Mouse (Mus musculus) embryonic fibroblast, embryonic 13.5 days (primary cell): ENCODE results near the gene Dscam. TPM values are rescaled to one million over a fixed set of nuclear protein-coding genes. Genes with fewer than 3 reads are reported as not detected.

ENCODE experiments used
- H3K27ac ChIP-seq: 2 replicates; pipeline ENCODE4 v1.5.1; 2012; ENCODE audit warnings: low read length, control low read depth, inconsistent platforms; ENCODE audit not compliant: insufficient read depth
- H3K4me1 ChIP-seq: 2 replicates; pipeline ENCODE4 v1.6.1; 2011; ENCODE audit warnings: low read length; ENCODE audit not compliant: control insufficient read depth, insufficient read depth
- H3K4me3 ChIP-seq: 2 replicates; pipeline ENCODE4 v1.5.1; 2011; ENCODE audit warnings: mild to moderate bottlenecking, control low read depth, low read length; ENCODE audit not compliant: insufficient read depth
- CTCF ChIP-seq: IDR thresholded peaks from 2 replicates; pipeline ENCODE4 v1.5.1; 2011; ENCODE audit warnings: mild to moderate bottlenecking, control low read depth, low read length, moderate library complexity, borderline replicate concordance; ENCODE audit not compliant: insufficient read depth
- POLR2A ChIP-seq: IDR thresholded peaks from 2 replicates; pipeline ENCODE4 v1.6.1; 2011; ENCODE audit warnings: low read depth, mild to moderate bottlenecking, control low read depth, low read length, moderate library complexity
- polyA plus RNA-seq: library from polyadenylated mRNA; stranded (reverse); fragments of >200 nt; gene quantifications from 2 replicates; pipeline ENCODE4 v1.2.4, GENCODE M21; 2011; ENCODE audit warnings: low read depth; ENCODE audit not compliant: missing spikeins, insufficient read length

Gene Dscam
- polyA plus RNA-seq, 1 experiment = 0.19 TPM

DNA sequence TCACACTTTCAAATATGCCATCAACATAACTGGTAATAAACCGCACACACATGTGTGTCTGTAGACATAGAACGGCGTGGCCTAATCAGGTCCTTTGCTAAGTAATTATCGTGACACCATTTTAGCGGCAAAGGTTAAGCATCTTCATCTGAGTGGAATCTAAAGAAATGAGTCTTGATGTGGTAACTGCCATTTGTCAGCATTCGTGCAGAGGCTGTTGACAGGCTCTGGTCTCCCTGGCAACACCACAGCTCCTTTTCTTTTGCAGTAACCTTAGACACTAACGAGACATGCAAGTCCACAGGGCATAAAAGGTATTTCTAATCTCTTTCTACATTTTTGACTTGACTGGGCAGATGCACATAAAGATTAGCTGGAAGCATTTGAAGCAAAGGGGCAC, 297.8 kb downstream of the Dscam start:
- Histone ChIP-seq H3K27ac (no peak overlapping the region), H3K4me1 (no peaks in the 10 kb centered on the region), H3K4me3 (no peak overlapping the region)
- TF ChIP-seq CTCF (no peak), POLR2A (no peak)

- H3K4me1 ChIP-seq = peaks cover 8% of the 10 kb centered on the region; the same call in 1 of the 2 replicates
- TF ChIP-seq CTCF = no peak
- no peak for TF ChIP-seq POLR2A
Measured at GRCm38 (mm10) chr16:96857571-96857970, 313.0 kb downstream of the Dscam start.

GRCm38 (mm10) chr16:96855060-96855459, 315.5 kb downstream of the Dscam start:
- no peak overlapping the region for H3K4me3 ChIP-seq
- no peak overlapping the region for H3K27ac ChIP-seq
- TF ChIP-seq POLR2A (no peak), CTCF (no peak)
- peaks cover 8% of the 10 kb centered on the region; the same call in 1 of the 2 replicates for H3K4me1 ChIP-seq

More at GRCm38 (mm10) chr16:96857571-96857970, 313.0 kb downstream of the Dscam start:
- peak overlapping the region; percentile 27 for H3K27ac ChIP-seq
- H3K4me3 ChIP-seq = no peak overlapping the region

DNA sequence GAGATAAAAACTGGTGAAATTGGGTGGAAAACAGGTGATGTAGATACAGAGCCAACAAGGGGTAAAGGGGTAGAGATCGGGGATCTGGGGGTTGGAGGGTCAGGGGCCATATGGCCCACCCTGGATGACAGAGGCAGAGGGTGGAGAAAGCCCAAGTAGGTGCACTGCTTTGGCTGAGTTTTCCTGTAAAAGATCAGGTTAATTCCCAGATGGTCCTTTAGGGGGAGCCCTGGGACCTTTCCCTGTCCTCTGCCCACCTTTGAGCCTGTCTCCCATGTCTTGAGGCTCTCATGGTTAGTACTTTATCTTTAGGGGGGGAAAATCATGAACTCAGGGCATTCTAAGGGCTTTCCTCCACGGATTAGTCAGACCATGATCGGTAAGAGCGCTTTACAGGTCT, 318.2 kb downstream of the Dscam start:
- Histone ChIP-seq H3K4me3 (no peak overlapping the region), H3K27ac (no peak overlapping the region), H3K4me1 (peaks cover under 1% of the 10 kb centered on the region; the same call in 1 of the 2 replicates)
- TF ChIP-seq POLR2A (no peak), CTCF (no peak)

DNA sequence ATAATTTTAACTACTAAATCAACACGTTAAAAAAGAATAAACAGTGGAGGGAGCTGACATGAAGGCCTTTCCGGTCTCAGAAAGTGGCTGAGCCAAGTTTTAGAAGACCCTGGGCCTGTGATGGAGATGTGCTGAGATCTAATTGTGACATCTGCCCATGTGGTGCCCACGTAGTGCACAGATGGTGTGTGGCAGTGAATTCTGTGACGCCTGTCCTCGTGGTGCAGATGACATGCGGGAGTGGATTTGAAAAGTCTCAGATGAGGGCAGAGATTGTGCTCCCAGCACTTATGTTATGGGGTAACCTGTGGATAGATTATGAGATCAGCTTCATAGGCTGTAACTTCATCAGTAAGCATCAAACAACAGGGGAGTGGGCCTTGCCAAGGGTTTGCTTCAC, 321.6 kb downstream of the Dscam start:
- Histone ChIP-seq H3K4me1 (no peaks in the 10 kb centered on the region), H3K27ac (no peak overlapping the region), H3K4me3 (no peak overlapping the region)
- no peak for TF ChIP-seq CTCF
- TF ChIP-seq POLR2A = no peak

DNA sequence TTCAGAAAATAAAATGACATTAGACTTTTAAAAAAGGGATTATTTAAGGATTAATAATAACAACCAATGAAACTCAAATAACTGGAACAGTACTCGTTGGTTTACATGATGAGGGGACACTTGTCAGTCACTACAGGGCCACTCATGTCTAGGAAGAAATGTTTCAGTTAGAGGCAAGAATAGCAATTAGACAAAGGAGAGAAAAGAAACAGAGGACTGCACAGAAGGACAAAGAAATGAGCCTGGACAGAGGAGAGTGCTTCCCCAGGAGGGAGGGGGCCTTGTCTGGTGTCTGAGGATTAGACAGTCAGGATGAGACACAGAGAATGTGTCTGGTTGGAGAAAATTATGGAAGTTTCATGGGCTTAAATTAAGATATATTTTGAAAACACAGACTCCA, 324.0 kb downstream of the Dscam start:
- Histone ChIP-seq H3K4me3 (no peak overlapping the region), H3K27ac (no peak overlapping the region), H3K4me1 (peaks cover 3% of the 10 kb centered on the region; the same call in 1 of the 2 replicates)
- no peak for TF ChIP-seq POLR2A
- TF ChIP-seq CTCF = no peak

GRCm38 (mm10) chr16:96846113-96846512, 324.4 kb downstream of the Dscam start:
- TF ChIP-seq CTCF (no peak), POLR2A (no peak)
- H3K27ac ChIP-seq = no peak overlapping the region
- H3K4me3 ChIP-seq = no peak overlapping the region
- peaks cover 3% of the 10 kb centered on the region; the same call in 1 of the 2 replicates for H3K4me1 ChIP-seq

DNA sequence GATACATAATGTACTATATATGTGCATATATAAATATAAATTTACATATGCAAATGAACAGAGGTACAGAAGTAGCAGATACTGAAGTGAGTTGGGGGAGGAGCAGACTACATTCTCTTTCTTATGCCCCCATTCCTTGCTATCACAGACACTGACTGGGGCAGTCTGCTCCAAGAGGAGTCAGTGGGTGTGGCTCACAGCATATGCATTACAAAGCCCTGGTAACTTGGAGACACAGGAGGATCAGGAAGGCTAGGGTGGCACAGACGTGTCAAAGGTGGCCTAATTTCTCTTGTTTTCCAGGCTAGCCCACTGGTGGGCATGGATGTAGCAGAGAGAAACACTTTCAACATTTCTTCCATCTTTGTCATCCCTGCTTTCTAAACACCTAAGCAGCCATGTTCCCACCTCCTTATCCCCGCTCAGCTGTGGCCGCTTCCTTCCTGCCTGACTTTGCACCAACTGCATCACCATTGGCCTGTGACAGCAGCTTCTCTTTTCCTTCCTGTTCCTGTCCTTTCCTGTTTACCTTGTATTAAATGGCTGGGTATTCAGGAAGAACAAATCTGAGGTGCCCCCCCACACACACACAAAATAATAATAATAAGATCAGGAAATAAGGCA, 325.0 kb downstream of the Dscam start:
- peaks cover 3% of the 10 kb centered on the region; the same call in 1 of the 2 replicates for H3K4me1 ChIP-seq
- H3K27ac ChIP-seq = no peak overlapping the region
- H3K4me3 ChIP-seq = no peak overlapping the region
- TF ChIP-seq CTCF (no peak), POLR2A (no peak)

- TF ChIP-seq CTCF = no peak
- no peak for TF ChIP-seq POLR2A
- Histone ChIP-seq H3K4me1 (peaks cover 3% of the 10 kb centered on the region; the same call in 1 of the 2 replicates), H3K4me3 (no peak overlapping the region), H3K27ac (no peak overlapping the region)
Measured at GRCm38 (mm10) chr16:96843691-96844400, 326.7 kb downstream of the Dscam start.

DNA sequence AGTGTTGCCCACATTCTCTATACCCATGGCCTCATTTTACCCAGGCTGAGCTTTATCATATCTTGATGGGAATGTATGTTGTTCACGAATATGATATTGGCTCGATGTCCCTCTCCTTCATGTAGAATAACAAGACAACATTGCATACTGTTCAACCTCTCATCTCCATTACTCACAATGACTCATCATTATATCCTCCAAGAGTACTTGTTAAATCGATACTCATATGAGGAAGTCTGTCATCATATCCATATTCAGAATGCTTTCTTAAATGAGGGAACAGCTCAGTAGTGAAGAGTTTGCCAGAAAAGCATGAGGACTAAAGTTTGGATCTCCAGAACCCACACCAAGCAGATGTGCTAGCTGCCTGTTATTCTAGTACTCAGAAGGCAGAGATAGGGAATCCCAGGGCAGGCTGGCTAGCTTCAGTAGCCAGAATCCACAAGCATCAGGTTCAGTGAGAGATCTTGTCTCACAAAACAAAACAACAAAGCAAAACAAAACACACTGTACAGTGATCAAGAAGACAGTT, 327.7 kb downstream of the Dscam start:
- H3K4me3 ChIP-seq = no peak overlapping the region
- peaks cover 3% of the 10 kb centered on the region; the same call in 1 of the 2 replicates for H3K4me1 ChIP-seq
- TF ChIP-seq CTCF (no peak), POLR2A (no peak)
- no peak overlapping the region for H3K27ac ChIP-seq
